Mouse (Mus musculus) embryonic fibroblast, embryonic 13.5 days (primary cell): Measurements from ENCODE around the gene Cryba4.

Experiments
- CTCF ChIP-seq: IDR thresholded peaks from 2 replicates; pipeline ENCODE4 v1.5.1; 2011; ENCODE audit warnings: mild to moderate bottlenecking, control low read depth, low read length, moderate library complexity, borderline replicate concordance; ENCODE audit not compliant: insufficient read depth
- POLR2A ChIP-seq: IDR thresholded peaks from 2 replicates; pipeline ENCODE4 v1.6.1; 2011; ENCODE audit warnings: low read depth, mild to moderate bottlenecking, control low read depth, low read length, moderate library complexity

GRCm38 (mm10) chr5:112212711-112213264 is 39.5 kb downstream of the Cryba4 start:
- TF ChIP-seq CTCF: no peak
- no peak for TF ChIP-seq POLR2A
